Mouse (Mus musculus) embryonic facial prominence, embryonic 13.5 days (tissue): ENCODE measurements around the gene Nipal3. TPM values are rescaled to one million over a fixed set of nuclear protein-coding genes. Genes with fewer than 3 reads are reported as not detected.

Experiments
- ATAC-seq: fragments of 200-750 bp; cut with Nextera tagmentation; 2 replicates; pipeline ENCODE4 v1.8.0; 2017; ENCODE audit warnings: low read depth; ENCODE audit not compliant: insufficient number of reproducible peaks, insufficient read depth, low FRiP score, low TSS enrichment
- H3K27ac ChIP-seq: fragments of 300-500 bp; sonication (generic); 2 replicates; pipeline ENCODE4 v1.5.1; 2015; ENCODE audit warnings: moderate library complexity, mild to moderate bottlenecking, inconsistent platforms
- H3K27me3 ChIP-seq: fragments of 300-500 bp; sonication (generic); 2 replicates; pipeline ENCODE4 v1.6.1; 2015; ENCODE audit warnings: mild to moderate bottlenecking, inconsistent platforms
- H3K36me3 ChIP-seq: fragments of 300-500 bp; sonication (generic); 2 replicates; pipeline ENCODE4 v1.6.1; 2015; ENCODE audit warnings: mild to moderate bottlenecking, inconsistent platforms
- H3K4me1 ChIP-seq: fragments of 300-500 bp; sonication (generic); 2 replicates; pipeline ENCODE4 v1.6.1; 2015; ENCODE audit warnings: inconsistent platforms
- H3K4me2 ChIP-seq: fragments of 300-500 bp; sonication (generic); 2 replicates; pipeline ENCODE4 v1.6.1; 2015; ENCODE audit warnings: moderate library complexity, mild to moderate bottlenecking, inconsistent platforms
- H3K4me3 ChIP-seq: fragments of 300-500 bp; sonication (generic); 2 replicates; pipeline ENCODE4 v1.5.1; 2015; ENCODE audit warnings: mild to moderate bottlenecking, inconsistent platforms
- H3K9ac ChIP-seq: fragments of 300-500 bp; sonication (generic); 2 replicates; pipeline ENCODE4 v1.6.1; 2015; ENCODE audit warnings: mild to moderate bottlenecking, inconsistent platforms
- H3K9me3 ChIP-seq: fragments of 300-500 bp; sonication (generic); 2 replicates; pipeline ENCODE4 v1.6.1; 2016; ENCODE audit warnings: inconsistent platforms
- WGBS: fragments of 180-500 bp; shearing (Covaris S2); methylation state at CpG from one replicate; pipeline ENCODE4 v1.1.7; 2015; ENCODE audit warnings: mixed read lengths; 5-methylcytosine and 5-hydroxymethylcytosine counted together
- microRNA counts: library from miRNA; unstranded; fragments of <30 nt; microRNA quantifications from one replicate; lab custom pipeline; 2016
- microRNA-seq: library from miRNA; unstranded; fragments of <30 nt; microRNA quantifications from one replicate; pipeline ENCODE4, GENCODE M21; 2016
- polyA plus RNA-seq: library from polyadenylated mRNA; unstranded; fragments of >200 nt; fragmentation: Nextera tagmentation; extraction: Ambion mirVana; gene quantifications from 2 replicates; pipeline ENCODE4 v1.2.1, GENCODE M21; 2015

Nipal3 gene
- polyA plus RNA-seq, 1 experiment from 2014 or later = 2.3 TPM

DNA sequence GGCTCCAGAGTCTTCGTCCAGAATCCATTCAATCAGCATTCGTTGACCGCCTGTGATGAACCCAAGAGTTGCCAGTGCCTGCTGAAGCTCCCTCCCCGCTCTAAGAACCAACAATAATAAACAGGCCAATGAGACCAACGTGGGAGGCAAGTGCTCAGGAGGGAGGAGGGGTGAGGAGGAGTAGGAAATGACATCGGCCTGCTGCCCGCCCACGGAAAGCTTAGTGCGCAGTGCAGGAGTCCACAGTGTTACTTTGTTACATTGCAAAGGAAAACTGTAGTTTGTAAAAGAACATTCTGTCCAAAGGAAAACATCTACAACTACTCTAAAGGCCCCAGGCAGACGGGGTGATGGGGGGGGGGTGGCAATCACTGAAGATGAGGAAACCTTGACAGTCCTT lies 90.8 kb downstream of the Nipal3 start:
- no peak overlapping the region for H3K27ac ChIP-seq
- ATAC-seq = no peak
- WGBS = 70% methylated on average over 10 of the region's 10 CpGs

DNA sequence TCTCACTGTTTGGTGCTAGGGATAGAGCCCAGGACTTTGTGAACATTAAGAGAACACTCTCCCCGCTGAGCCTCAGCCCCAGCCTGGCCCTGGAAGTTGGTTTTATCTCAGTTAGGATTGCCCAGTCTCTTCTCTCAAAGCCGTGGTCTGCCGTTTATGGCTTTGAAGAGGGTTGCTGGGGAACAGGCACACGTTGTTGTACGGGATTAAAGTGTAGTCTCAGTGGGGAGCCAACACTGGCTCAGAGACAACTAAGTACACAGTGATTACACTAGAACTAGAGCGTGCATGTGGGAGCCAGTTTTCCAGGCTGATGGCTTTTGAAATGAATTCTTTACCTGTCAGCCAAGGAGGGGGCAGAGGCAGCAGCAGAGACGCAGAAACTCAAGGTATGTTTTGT lies 93.0 kb downstream of the Nipal3 start:
- 35% methylated on average over 7 of the region's 7 CpGs for WGBS
- no peak for ATAC-seq
- Histone ChIP-seq H3K9me3 (no peaks in the 10 kb centered on the region), H3K27ac (no peak overlapping the region), H3K27me3 (peaks cover 29% of the 10 kb centered on the region), H3K36me3 (no peaks in the 10 kb centered on the region), H3K4me1 (peaks cover 13% of the 10 kb centered on the region), H3K4me2 (no peak overlapping the region), H3K4me3 (no peak overlapping the region), H3K9ac (no peak overlapping the region)

More for the DNA sequence above, 90.8 kb downstream of the Nipal3 start:
- Histone ChIP-seq H3K36me3 (no peaks in the 10 kb centered on the region), H3K4me3 (no peak overlapping the region), H3K9ac (no peak overlapping the region), H3K27me3 (peaks cover 8% of the 10 kb centered on the region), H3K4me1 (no peaks in the 10 kb centered on the region), H3K9me3 (no peaks in the 10 kb centered on the region), H3K4me2 (no peak overlapping the region)

GRCm38 (mm10) chr4:135397991-135398390 lies 96.8 kb downstream of the Nipal3 start, which contains the start of gene Ncmap:
Ncmap (minus strand) TSS chr4:135398227.
- Histone ChIP-seq H3K9ac (peak within 1 kb of the TSS; percentile 69), H3K27me3 (peaks cover 40% of the 10 kb centered on the region)

DNA sequence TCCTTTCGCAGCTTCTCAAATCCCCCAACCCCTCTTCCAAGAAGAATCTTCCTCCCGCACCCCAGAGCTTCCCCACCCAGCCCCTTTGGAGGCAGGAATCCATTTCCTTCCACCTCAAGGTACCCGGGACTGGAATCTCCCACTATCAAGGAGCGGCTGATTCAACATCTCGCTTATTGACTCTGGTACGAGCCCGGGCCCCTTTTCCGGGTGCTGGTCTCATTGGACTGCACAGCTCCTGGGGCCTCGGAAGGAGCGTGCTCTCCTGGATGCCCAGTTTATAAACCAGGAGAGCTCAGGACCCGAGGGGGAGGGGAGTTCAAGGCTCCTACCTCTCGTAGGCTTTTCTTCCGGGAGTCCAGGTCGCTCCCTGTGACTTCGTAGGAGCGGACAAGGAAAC lies 97.3 kb downstream of the Nipal3 start:
- 4% methylated on average over 16 of the region's 16 CpGs for WGBS
- no peaks in the 10 kb centered on the region for H3K36me3 ChIP-seq
- H3K4me1 ChIP-seq = peaks cover 15% of the 10 kb centered on the region
- H3K27ac ChIP-seq = no peak overlapping the region
- peak overlapping the region; percentile 85 for H3K4me2 ChIP-seq
- peak overlapping the region; percentile 69 for H3K9ac ChIP-seq
- peak overlapping the region; percentile 48 for H3K4me3 ChIP-seq
- ATAC-seq = no peak
- peaks cover 40% of the 10 kb centered on the region for H3K27me3 ChIP-seq
- no peaks in the 10 kb centered on the region for H3K9me3 ChIP-seq

More at GRCm38 (mm10) chr4:135397991-135398390, 96.8 kb downstream of the Nipal3 start, which contains the start of gene Ncmap:
- no peak within 1 kb of the TSS for H3K27ac ChIP-seq
- peak within 1 kb of the TSS; percentile 85 for H3K4me2 ChIP-seq
- WGBS = under 1% methylated on average over 29 of the region's 29 CpGs
- no peaks in the 10 kb centered on the region for H3K36me3 ChIP-seq
- no peaks in the 10 kb centered on the region for H3K9me3 ChIP-seq
- H3K4me1 ChIP-seq = peaks cover 15% of the 10 kb centered on the region
- no peak for ATAC-seq
- H3K4me3 ChIP-seq = peak within 1 kb of the TSS; percentile 48

GRCm38 (mm10) chr4:135396303-135396702 lies 98.5 kb downstream of the Nipal3 start:
- no peak overlapping the region for H3K4me2 ChIP-seq
- WGBS = 88% methylated on average over 5 of the region's 5 CpGs
- no peak for ATAC-seq

More at GRCm38 (mm10) chr4:135396303-135396702, 98.5 kb downstream of the Nipal3 start:
- Histone ChIP-seq H3K4me3 (no peak overlapping the region), H3K27ac (no peak overlapping the region), H3K36me3 (no peaks in the 10 kb centered on the region), H3K9me3 (no peaks in the 10 kb centered on the region), H3K4me1 (peaks cover 15% of the 10 kb centered on the region), H3K9ac (no peak overlapping the region), H3K27me3 (peaks cover 40% of the 10 kb centered on the region)

MicroRNAs within 50 kb of the gene (microRNA counts, 519-probe panel; counts per million panel counts)
- 910 counts per million, percentile 45 among the panel's probes with 10 or more counts for microRNA mmu-miR-700 (lab: Ali Mortazavi, UCI)

Small RNA genes within 50 kb of the gene (microRNA-seq; reads per million reads assigned to microRNA genes)
- not detected for gene Gm25317
- gene Mir700 = 232 reads per million, percentile 64 among the genes with 10 or more reads in this experiment

Other genes with a start within 250 kb of the Nipal3 start
- gene Clic4, start 222.2 kb downstream of the Nipal3 start, polyA plus RNA-seq = 121 TPM in 2 replicates
- gene Srrm1, start 141.7 kb downstream of the Nipal3 start, polyA plus RNA-seq = 300 and 316 TPM in 2 replicates
- gene Ncmap, start 96.8 kb downstream of the Nipal3 start, polyA plus RNA-seq = 6.0 and 7.0 TPM in 2 replicates
- 14.0 and 15.1 TPM in 2 replicates for gene Rcan3, start 61.2 kb downstream of the Nipal3 start, polyA plus RNA-seq
- 0.21 TPM in 1 of 2 replicates, not detected in the other for gene Stpg1, start 248 bp downstream of the Nipal3 start, polyA plus RNA-seq
- gene Grhl3, start 78.6 kb upstream of the Nipal3 start, polyA plus RNA-seq = 25.3 and 26.0 TPM in 2 replicates
- 1.8 TPM in 2 replicates for gene Ifnlr1, start 191.2 kb upstream of the Nipal3 start, polyA plus RNA-seq
- gene Il22ra1, start 233.1 kb upstream of the Nipal3 start, polyA plus RNA-seq = 0.17 and 0.18 TPM in 2 replicates